Mouse (Mus musculus) embryonic facial prominence, embryonic 10.5 days (tissue): ENCODE data around the gene Gm49366. TPM values are rescaled to one million over a fixed set of nuclear protein-coding genes. Genes with fewer than 3 reads are reported as not detected.
A peak's percentile ranks its signal among the peaks of the same experiment; 100 is the strongest.
"Not testable (repeated sequence)": the region's sequence is repeated elsewhere in the genome, so short reads cannot be mapped to it uniquely, and the experiment has no call there.

ENCODE experiments used
- DNase-seq: peaks from one replicate; pipeline ENCODE4 v3.0.0-alpha.2; 2017; ENCODE audit warnings: low spot score
- H3K27ac ChIP-seq: fragments of 300-500 bp; sonication (generic); replicated peaks from 2 replicates; pipeline ENCODE4 v1.5.1; 2016; ENCODE audit warnings: mild to moderate bottlenecking
- H3K27me3 ChIP-seq: fragments of 300-500 bp; sonication (generic); replicated peaks from 2 replicates; pipeline ENCODE4 v1.6.1; 2016; ENCODE audit warnings: low read depth, mild to moderate bottlenecking; ENCODE audit not compliant: poor library complexity, severe bottlenecking
- H3K36me3 ChIP-seq: fragments of 300-500 bp; sonication (generic); replicated peaks from 2 replicates; pipeline ENCODE4 v1.6.1; 2016; ENCODE audit warnings: mild to moderate bottlenecking, moderate library complexity
- H3K4me1 ChIP-seq: fragments of 300-500 bp; sonication (generic); 2 replicates; pipeline ENCODE4 v1.6.1; 2016
- H3K4me3 ChIP-seq: fragments of 300-500 bp; sonication (generic); 2 replicates; pipeline ENCODE4 v1.5.1; 2016; ENCODE audit warnings: mild to moderate bottlenecking, moderate library complexity
- H3K9me3 ChIP-seq: fragments of 300-500 bp; sonication (generic); 2 replicates; pipeline ENCODE4 v1.6.1; 2016; ENCODE audit warnings: mild to moderate bottlenecking
- WGBS: fragments of 180-500 bp; shearing (Covaris S2); methylation state at CpG from one replicate; pipeline ENCODE4 v1.1.7; 2016; 5-methylcytosine and 5-hydroxymethylcytosine counted together
- polyA plus RNA-seq: library from polyadenylated mRNA; unstranded; fragments of >200 nt; fragmentation: Nextera tagmentation; extraction: Ambion mirVana; gene quantifications from 2 replicates; pipeline ENCODE4 v1.2.1, GENCODE M21; 2016

Gm49366 gene
- polyA plus RNA-seq = not detected in 2 replicates

DNA sequence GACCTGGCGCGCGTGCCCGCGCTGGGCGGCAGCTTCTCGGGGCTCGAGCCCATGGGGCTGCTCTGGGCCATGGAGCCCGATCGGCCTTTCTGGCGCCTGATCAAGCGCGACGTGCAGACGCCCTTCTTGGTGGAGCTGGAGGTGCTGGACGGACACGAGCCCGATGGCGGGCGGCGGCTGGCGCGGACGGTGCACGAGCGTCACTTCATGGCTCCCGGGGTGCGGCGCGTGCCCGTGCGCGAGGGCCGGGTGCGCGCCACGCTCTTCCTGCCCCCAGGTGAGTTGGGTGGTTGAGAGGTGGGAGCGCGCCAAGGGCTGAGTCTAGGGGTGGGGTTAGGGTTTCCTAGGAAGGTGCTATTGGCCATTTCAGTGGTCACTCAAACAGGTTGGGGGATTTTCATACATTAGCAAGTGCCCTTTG is at the start of gene Gm49366:
Gene Gm49366 (plus strand): TSS at position 245 of the 421 bp plus-strand sequence.
- 3% methylated on average over 39 of the region's 39 CpGs for WGBS
- not testable (repeated sequence) for H3K27me3 ChIP-seq, H3K4me1 ChIP-seq, H3K36me3 ChIP-seq
- DNase-seq = peak; percentile 54
- H3K27ac ChIP-seq = peak within 1 kb of the TSS; percentile 70
- H3K9me3 ChIP-seq = peaks cover 13% of the 10 kb centered on the region; the same call in 1 of the 2 replicates
- H3K4me3 ChIP-seq = peak within 1 kb of the TSS; percentile 59

DNA sequence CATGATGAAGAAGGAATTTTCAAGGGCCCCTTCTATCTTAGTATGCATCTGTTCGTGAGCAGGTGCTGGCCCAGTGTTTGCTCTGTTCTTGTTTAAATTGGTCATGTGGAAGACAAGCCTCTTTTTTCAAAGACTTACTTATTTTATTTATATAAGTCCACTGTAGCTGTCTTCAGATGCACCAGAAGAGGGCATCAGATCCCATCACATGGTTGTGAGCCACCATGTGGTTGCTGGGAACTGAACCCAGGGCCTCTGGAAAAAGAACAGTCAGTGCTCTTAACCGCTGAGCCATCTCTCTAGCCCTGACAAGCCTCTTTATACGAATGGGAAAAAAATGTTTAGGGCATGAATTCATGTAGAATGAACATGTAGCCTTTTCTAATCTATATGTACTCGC is 49.4 kb upstream of the Gm49366 start:
- Histone ChIP-seq H3K9me3 (no peaks in the 10 kb centered on the region), H3K27me3 (no peaks in the 10 kb centered on the region), H3K4me3 (no peak overlapping the region), H3K27ac (no peak overlapping the region), H3K4me1 (peaks cover 11% of the 10 kb centered on the region), H3K36me3 (peaks cover 17% of the 10 kb centered on the region)
- no peak for DNase-seq
- 94% methylated on average over 4 of the region's 4 CpGs for WGBS

DNA sequence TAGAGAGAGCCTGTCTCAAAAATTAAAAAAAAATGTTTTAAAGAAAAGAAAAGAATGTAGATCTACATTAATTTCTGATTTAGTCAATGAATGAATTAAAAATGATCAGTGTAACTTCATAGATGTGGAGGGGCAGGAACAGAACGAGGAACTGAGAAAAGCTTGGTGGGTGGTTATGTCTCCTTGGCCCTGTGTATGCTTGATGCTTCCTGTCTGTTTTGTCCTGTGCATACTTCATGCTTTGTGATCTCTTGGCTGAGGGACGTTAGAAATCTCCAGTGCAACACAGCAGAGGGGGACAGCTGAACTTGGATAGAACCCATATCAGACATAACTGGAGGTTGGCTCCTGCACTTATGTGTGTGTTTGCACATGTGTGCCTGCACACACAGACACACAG is 41.5 kb upstream of the Gm49366 start:
- peaks cover 17% of the 10 kb centered on the region for H3K36me3 ChIP-seq
- no peaks in the 10 kb centered on the region for H3K4me1 ChIP-seq
- no peak for DNase-seq
- H3K4me3 ChIP-seq = no peak overlapping the region
- 0 out of 2 replicates have a peak, but pooled peaks cover 9% of the 10 kb centered on the region for H3K9me3 ChIP-seq
- WGBS = 74% methylated on average over 2 of the region's 2 CpGs
- no peaks in the 10 kb centered on the region for H3K27me3 ChIP-seq
- no peak overlapping the region for H3K27ac ChIP-seq

DNA sequence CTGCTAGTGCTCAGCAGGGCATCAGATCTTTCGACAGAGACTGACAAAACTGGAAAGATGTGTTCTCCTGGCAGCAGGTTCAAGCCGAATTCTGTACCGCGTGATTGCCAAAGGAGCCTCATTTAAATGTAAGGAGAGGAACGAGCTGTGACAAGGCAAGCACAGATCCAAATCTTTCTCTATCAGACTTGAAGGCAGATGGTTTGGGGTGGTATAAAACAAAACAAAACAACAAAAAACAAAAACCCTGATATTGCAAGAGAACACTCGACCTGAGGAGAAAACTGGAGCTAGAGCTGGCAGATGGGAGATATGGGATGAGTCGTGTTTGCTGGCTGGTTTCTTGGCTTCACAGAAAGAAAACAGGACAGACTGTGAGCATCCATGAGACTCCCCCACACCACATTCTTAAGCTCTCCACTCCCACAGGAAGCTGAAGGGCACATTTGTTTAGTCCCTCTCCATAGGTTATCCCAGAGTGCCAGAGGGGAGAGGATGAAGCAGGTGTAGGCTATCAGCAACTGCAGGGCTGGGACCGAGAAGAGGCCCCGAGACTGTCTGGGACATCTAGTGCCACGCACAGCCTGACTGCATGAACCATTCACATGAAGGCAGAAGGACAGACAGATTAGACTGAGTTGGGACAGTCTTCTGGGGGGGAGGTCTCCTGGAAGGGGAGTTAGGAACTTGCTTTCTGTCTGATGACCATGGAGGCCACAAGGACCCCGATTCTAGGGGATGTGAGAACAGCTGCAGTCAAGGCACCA is 40.2 kb upstream of the Gm49366 start:
- H3K4me1 ChIP-seq = no peaks in the 10 kb centered on the region
- H3K4me3 ChIP-seq = no peak overlapping the region
- 62% methylated on average over 11 of the region's 11 CpGs for WGBS
- H3K36me3 ChIP-seq = peaks cover 9% of the 10 kb centered on the region
- no peak for DNase-seq
- peaks cover 11% of the 10 kb centered on the region; the same call in 1 of the 2 replicates for H3K9me3 ChIP-seq
- no peaks in the 10 kb centered on the region for H3K27me3 ChIP-seq
- no peak overlapping the region for H3K27ac ChIP-seq

DNA sequence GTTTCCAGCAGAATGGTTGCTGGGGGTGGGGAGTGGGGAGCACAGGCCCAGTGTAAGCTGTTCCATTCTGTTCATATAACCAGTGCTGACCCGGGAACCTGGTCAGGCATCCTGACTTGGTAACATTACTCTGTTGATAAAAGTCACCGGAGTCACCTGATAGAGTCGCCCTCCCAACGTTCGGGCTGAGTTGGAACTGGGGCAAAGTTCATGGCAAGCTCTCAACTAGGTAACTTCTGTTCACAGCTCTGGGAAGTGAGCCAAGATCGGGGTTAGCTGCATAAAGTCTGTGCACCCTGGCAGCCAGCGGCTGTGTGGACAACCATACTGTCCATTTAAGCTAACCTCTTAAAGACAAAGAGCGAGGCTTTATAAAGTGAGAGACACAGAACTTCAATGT is 39.5 kb upstream of the Gm49366 start:
- not testable (repeated sequence) for H3K4me1 ChIP-seq, DNase-seq, H3K4me3 ChIP-seq, H3K36me3 ChIP-seq, H3K27me3 ChIP-seq, H3K27ac ChIP-seq
- 88% methylated on average over 8 of the region's 8 CpGs for WGBS
- H3K9me3 ChIP-seq = peaks cover 11% of the 10 kb centered on the region; the same call in 1 of the 2 replicates

DNA sequence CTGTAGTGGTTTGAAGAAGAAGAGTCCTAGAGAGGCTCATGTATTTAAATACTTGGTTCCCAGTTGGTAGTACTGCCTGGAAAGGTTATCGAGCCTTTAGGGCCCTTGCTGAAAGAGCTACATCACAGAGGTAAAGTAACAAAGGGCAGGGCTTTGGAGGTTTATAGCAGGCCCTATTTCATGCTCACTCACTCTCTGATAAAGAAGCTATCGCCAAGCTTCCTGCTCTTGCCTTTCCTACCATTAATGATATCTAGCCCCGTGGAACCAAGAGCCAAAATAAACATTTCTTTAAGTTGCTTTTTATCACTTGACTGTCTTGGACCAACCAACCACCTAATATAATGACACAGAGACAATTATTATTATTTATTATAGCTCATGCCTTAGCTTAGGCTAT is 38.3 kb upstream of the Gm49366 start:
- H3K36me3 ChIP-seq = no peaks in the 10 kb centered on the region
- peaks cover 11% of the 10 kb centered on the region; the same call in 1 of the 2 replicates for H3K9me3 ChIP-seq
- no peak overlapping the region for H3K4me3 ChIP-seq
- no peaks in the 10 kb centered on the region for H3K4me1 ChIP-seq
- WGBS = 91% methylated on average over 3 of the region's 3 CpGs
- no peak overlapping the region for H3K27ac ChIP-seq
- no peak for DNase-seq
- no peaks in the 10 kb centered on the region for H3K27me3 ChIP-seq

DNA sequence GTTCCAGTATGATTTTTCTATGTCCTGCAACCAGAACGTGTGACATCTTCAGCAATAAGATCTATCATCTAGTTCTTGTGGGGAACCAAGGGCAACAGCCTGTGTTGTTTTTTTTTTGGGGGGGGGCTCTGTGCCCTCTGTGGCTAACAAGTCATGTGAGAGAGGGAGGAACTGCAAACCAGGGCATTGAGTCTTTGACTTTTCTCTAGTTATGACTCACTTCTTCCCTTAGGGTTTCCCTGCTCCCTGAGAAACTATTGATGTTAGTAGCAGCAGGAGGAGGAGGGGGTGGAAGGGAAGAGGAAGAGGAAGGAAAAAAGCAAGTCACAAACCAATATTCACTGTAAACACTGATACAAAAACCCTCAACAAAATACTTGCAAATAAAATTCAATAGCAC is 34.9 kb upstream of the Gm49366 start:
- peaks cover 3% of the 10 kb centered on the region for H3K4me1 ChIP-seq
- no peak overlapping the region for H3K27ac ChIP-seq
- H3K4me3 ChIP-seq = no peak overlapping the region
- no peak for DNase-seq
- H3K27me3 ChIP-seq = 0 out of 2 replicates have a peak, but pooled peaks cover 5% of the 10 kb centered on the region
- H3K9me3 ChIP-seq = peaks cover 7% of the 10 kb centered on the region; the same call in 1 of the 2 replicates
- WGBS = 86% methylated on average over 1 of the region's 1 CpGs
- H3K36me3 ChIP-seq = no peaks in the 10 kb centered on the region

DNA sequence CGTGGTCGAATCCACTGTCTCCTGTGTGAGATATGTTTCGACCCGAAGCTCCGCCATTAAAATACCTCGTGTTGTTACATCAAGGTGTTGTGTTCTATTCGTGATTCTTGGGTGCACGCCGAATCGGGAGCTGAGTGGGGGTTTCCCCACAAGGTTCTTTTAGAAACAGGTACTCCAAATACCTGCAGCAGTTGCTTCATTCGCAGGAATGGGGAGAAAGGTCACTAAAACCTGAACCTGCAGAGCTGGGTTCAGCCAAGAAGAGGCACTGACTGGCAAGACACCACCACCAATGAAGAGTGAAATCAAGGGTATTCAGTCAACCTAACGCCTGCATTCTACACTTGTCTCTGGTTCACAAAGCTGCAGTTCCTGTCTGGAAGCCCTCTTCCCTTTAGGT is 30.5 kb upstream of the Gm49366 start:
- no peak overlapping the region for H3K4me3 ChIP-seq
- H3K9me3 ChIP-seq = no peaks in the 10 kb centered on the region
- DNase-seq = no peak
- H3K27me3 ChIP-seq = 0 out of 2 replicates have a peak, but pooled peaks cover 6% of the 10 kb centered on the region
- peaks cover 19% of the 10 kb centered on the region for H3K4me1 ChIP-seq
- no peaks in the 10 kb centered on the region for H3K36me3 ChIP-seq
- peak overlapping the region; percentile 81 for H3K27ac ChIP-seq
- 90% methylated on average over 12 of the region's 12 CpGs for WGBS

DNA sequence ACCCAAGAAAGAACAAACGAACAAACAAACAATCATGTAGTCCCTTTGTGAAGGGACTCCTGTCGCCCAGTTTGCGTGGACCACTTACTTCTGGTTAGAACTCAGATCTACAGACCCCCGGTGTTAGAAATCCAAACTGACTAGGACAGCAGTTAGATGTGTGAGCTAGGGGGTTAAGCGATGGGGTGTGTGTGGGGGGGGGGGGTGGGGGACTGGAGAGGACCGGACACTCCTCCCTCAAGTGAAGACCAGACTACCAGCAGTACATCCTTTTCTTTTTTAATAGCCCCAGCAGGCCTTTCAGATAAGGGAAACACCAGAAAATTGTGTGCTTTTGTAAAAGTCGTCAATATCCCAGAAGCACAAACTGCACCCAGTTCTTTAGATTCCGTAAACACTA is 30.0 kb upstream of the Gm49366 start:
- 0 out of 2 replicates have a peak, but pooled peaks cover 6% of the 10 kb centered on the region for H3K27me3 ChIP-seq
- peaks cover 19% of the 10 kb centered on the region for H3K4me1 ChIP-seq

DNA sequence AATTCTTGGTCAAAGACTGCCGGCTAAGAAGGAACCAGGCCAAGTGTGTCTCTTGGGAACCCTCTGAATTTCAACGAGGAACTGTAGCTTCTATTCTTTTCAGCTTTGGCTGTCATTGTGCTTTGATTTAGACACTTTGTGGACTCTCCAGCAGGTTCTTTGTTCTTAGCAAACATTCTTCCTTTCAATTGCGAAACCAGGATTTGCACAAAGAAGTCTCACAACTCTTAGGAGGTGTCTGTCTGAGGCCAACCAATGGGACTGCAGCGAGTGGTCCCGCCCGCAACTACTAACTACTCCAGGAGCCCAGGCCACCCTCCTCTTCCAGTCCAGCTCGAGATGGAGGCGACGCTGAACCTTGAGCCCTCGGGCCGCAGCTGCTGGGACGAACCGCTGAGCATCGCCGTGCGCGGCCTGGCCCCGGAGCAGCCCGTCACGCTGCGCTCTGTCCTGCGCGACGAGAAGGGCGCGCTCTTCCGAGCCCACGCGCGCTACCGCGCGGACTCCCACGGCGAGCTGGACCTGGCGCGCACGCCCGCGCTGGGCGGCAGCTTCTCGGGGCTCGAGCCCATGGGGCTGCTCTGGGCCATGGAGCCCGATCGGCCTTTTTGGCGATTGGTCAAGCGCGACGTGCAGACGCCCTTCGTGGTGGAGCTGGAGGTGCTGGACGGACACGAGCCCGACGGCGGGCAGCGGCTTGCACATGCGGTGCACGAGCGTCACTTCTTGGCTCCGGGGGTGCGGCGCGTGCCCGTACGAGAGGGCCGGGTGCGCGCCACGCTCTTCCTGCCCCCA is 29.4 kb upstream of the Gm49366 start, which contains the start of gene Acot1:
Gene Acot1 (plus strand): TSS at position 320 of the 795 bp plus-strand sequence.
- not testable (repeated sequence) for H3K27me3 ChIP-seq, H3K36me3 ChIP-seq, H3K9me3 ChIP-seq
- 1% methylated on average over 70 of the region's 70 CpGs for WGBS
- Histone ChIP-seq H3K4me3 (peak within 1 kb of the TSS; percentile 58), H3K27ac (peak within 1 kb of the TSS; percentile 81), H3K4me1 (peaks cover 19% of the 10 kb centered on the region)
- peak; percentile 82 for DNase-seq

More for the DNA sequence above, 30.0 kb upstream of the Gm49366 start:
- 68% methylated on average over 8 of the region's 8 CpGs for WGBS
- H3K4me3 ChIP-seq = peak overlapping the region; percentile 58
- H3K9me3 ChIP-seq = no peaks in the 10 kb centered on the region
- peak overlapping the region; percentile 81 for H3K27ac ChIP-seq
- no peaks in the 10 kb centered on the region for H3K36me3 ChIP-seq
- DNase-seq = no peak

DNA sequence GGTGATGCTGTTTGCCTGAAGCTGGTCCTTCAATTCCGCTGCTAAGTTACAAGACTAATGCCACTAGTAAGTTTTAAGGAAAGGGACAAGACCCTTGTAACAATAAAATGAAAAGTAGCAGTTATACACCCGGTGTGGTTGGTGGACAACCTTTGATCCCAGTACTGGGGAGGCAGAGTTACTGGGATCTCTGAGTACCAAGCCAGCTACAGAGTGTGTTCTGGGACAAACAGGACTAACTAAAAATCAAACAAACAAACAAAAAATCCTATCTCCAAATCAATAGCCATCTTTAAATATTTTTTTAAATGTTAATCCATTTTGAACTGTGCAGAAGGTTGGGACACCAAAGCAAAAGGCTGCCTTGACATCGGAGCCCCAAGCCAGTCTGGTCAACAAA is 28.5 kb upstream of the Gm49366 start:
- Histone ChIP-seq H3K4me3 (peak overlapping the region; percentile 58), H3K4me1 (peaks cover 19% of the 10 kb centered on the region), H3K9me3 (no peaks in the 10 kb centered on the region), H3K27ac (no peak overlapping the region), H3K27me3 (0 out of 2 replicates have a peak, but pooled peaks cover 6% of the 10 kb centered on the region), H3K36me3 (peaks cover 2% of the 10 kb centered on the region)
- no peak for DNase-seq
- WGBS = 85% methylated on average over 3 of the region's 3 CpGs

DNA sequence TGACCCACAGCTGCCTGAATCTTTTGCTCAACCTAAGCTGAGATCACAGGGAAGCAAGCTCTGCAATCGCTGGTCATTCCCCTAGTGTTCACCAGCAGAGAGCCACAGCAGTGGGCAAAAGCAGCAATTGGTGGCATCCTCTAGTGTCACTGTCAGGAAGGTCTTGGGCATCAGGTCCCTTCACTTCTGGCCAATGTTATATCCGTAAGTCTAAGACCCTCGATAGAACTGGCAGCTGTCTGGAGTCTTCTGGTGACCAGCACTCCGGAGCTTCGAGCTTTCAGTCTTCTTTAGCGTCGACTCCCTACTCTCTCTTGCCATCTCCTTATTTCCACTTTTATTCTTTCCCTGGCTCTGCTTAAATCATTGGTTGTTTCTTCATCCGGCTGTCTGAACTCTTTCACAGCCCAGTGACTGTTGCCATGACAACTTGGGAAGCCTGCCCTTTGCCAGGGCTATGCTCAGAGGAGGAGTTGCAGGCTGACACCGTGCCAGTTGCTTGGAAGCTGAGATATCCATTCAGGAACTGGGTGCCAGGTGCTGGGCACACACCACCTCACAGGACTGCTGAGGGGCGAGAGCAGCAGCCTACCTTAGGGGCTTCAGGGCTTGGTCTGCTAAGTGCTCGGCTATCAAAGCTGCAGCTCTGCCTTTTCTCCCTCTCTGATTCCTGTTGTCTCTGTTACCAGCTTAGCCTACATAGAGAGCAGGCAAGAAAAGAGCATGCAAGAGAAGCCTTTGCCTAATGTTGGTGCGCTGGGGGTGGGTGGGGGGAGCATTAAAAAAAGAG is 27.3 kb upstream of the Gm49366 start:
- peak overlapping the region; percentile 22; the same call in 1 of the 2 replicates for H3K4me3 ChIP-seq
- H3K9me3 ChIP-seq = no peaks in the 10 kb centered on the region
- peaks cover 19% of the 10 kb centered on the region for H3K4me1 ChIP-seq
- DNase-seq = peak; percentile 43
- 0 out of 2 replicates have a peak, but pooled peaks cover 6% of the 10 kb centered on the region for H3K27me3 ChIP-seq
- H3K36me3 ChIP-seq = peaks cover 9% of the 10 kb centered on the region
- no peak overlapping the region for H3K27ac ChIP-seq
- 58% methylated on average over 12 of the region's 12 CpGs for WGBS
